Mouse (Mus musculus) gastrocnemius, postnatal 25 days (tissue): ENCODE data around the gene Acap1. TPM values are rescaled to one million over a fixed set of nuclear protein-coding genes. Genes with fewer than 3 reads are reported as not detected.
"Not testable (repeated sequence)": the region's sequence is repeated elsewhere in the genome, so short reads cannot be mapped to it uniquely, and the experiment has no call there.

Experiments
- DNase-seq: peaks from one replicate; pipeline ENCODE4 v3.0.0; 2022
- total RNA-seq, 2 experiments: library from RNA; stranded (reverse); gene quantifications; 1 replicate in 1 of 2; 2 replicates in 1 of 2; pipeline ENCODE4 v1.2.3; 2021

The Acap1 gene
- total RNA-seq, 2 experiments from 2014 or later = 0.26 to 0.38 TPM

GRCm38 (mm10) chr11:69872451-69872850 lies 22.9 kb downstream of the Acap1 start:
- no peak for DNase-seq

GRCm38 (mm10) chr11:69871822-69872221 lies 23.5 kb downstream of the Acap1 start:
- DNase-seq = no peak

- DNase-seq = no peak
Observed at GRCm38 (mm10) chr11:69870289-69871069, 24.9 kb downstream of the Acap1 start.

GRCm38 (mm10) chr11:69867335-69867734 lies 28.0 kb downstream of the Acap1 start:
- DNase-seq = no peak

- no peak for DNase-seq
Observed at GRCm38 (mm10) chr11:69865561-69865960, 29.8 kb downstream of the Acap1 start.

- no peak for DNase-seq
Observed at GRCm38 (mm10) chr11:69864138-69864860, 31.0 kb downstream of the Acap1 start.

GRCm38 (mm10) chr11:69863729-69864128 lies 31.6 kb downstream of the Acap1 start:
- DNase-seq = not testable (repeated sequence)

GRCm38 (mm10) chr11:69858113-69858998 lies 37.0 kb downstream of the Acap1 start, which contains the start of gene Tnk1:
TSS of gene Tnk1 (minus strand) at chr11:69858730.
- DNase-seq = no peak

- no peak for DNase-seq
Observed at GRCm38 (mm10) chr11:69855347-69855746, 40.0 kb downstream of the Acap1 start.

- no peak for DNase-seq
Observed at GRCm38 (mm10) chr11:69854680-69855079, 40.7 kb downstream of the Acap1 start.

GRCm38 (mm10) chr11:69853994-69854393 lies 41.3 kb downstream of the Acap1 start:
- no peak for DNase-seq

- no peak for DNase-seq
Observed at GRCm38 (mm10) chr11:69850754-69851153, 44.6 kb downstream of the Acap1 start.

GRCm38 (mm10) chr11:69849884-69850283 lies 45.5 kb downstream of the Acap1 start:
- no peak for DNase-seq

GRCm38 (mm10) chr11:69849128-69849527 lies 46.2 kb downstream of the Acap1 start:
- DNase-seq = no peak

- DNase-seq = no peak
Observed at GRCm38 (mm10) chr11:69848021-69848420, 47.3 kb downstream of the Acap1 start.

- peak; percentile 32 for DNase-seq
Observed at GRCm38 (mm10) chr11:69846738-69847688, 48.3 kb downstream of the Acap1 start.

- DNase-seq = peak; percentile 89
Observed at GRCm38 (mm10) chr11:69846198-69846680, 49.1 kb downstream of the Acap1 start, which contains the start of gene Plscr3. TSS of gene Plscr3 (plus strand) at chr11:69846376.

GRCm38 (mm10) chr11:69838714-69839104 lies 56.6 kb downstream of the Acap1 start:
- no peak for DNase-seq

GRCm38 (mm10) chr11:69837952-69838713 lies 57.2 kb downstream of the Acap1 start, which contains the start of gene Tmem256:
TSS of gene Tmem256 (plus strand) at chr11:69838514.
- DNase-seq = peak; percentile 96

GRCm38 (mm10) chr11:69837604-69837951 lies 57.8 kb downstream of the Acap1 start, which contains the start of gene Nlgn2:
TSS of gene Nlgn2 (minus strand) at chr11:69837784.
- DNase-seq = no peak
